Mouse (Mus musculus): Measurements from ENCODE around the gene Il20. TPM values are rescaled to one million over a fixed set of nuclear protein-coding genes. Genes with fewer than 3 reads are reported as not detected.

Il20 gene
- total and polyA plus RNA-seq, 3 experiments, result not detected

DNA sequence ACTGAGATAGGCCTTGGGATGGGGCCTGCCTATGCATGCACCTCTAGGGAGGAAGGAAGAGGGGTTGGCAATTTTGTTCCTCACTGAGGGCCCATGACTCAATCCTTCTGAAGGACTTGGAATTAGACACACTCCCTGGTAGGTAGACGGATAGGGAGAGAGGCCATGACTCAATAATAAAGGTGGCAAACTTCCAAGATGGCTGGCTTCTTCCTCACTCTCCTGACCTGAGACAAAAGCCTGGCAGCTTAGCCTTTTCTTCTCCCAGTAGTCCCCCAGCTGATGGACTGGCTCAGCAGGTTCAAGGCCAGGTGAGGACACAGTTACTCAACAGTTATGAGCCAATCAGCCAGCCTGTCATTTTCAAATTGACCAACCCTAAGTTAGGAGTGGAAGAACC is 18.8 kb downstream of the Il20 start:
- Histone ChIP-seq H3K36me3 (ENCODE audit: control insufficient read depth, insufficient read depth, low read length) (no peaks in the 10 kb centered on the region), H3K27me3 (ENCODE audit: control insufficient read depth, insufficient read depth, low read length) (no peaks in the 10 kb centered on the region), H3K9ac (ENCODE audit: low read depth, low read length) (no peak overlapping the region), H3K4me1 (ENCODE audit: control insufficient read depth, insufficient read depth, low read length) (no peaks in the 10 kb centered on the region), H3K27ac (no peak overlapping the region), H3K4me3 (no peak overlapping the region), H3K79me2 (replicated peaks; ENCODE audit: control insufficient read depth, insufficient read depth, low read length) (no peaks in the 10 kb centered on the region)
- TF ChIP-seq EP300 (IDR thresholded peaks at IDR 0.05; ENCODE audit: insufficient read depth, low read depth, low read length) (no peak), POLR2A (IDR thresholded peaks at IDR 0.05; ENCODE audit: insufficient read depth, low read depth, low read length) (no peak), CTCF (IDR thresholded peaks at IDR 0.05) (no peak)
- no peak for DNase-seq
- WGBS, result 32% methylated on average over 1 of the region's 1 CpGs
- intact Hi-C loops (cut with DNase I), result no loop called here

DNA sequence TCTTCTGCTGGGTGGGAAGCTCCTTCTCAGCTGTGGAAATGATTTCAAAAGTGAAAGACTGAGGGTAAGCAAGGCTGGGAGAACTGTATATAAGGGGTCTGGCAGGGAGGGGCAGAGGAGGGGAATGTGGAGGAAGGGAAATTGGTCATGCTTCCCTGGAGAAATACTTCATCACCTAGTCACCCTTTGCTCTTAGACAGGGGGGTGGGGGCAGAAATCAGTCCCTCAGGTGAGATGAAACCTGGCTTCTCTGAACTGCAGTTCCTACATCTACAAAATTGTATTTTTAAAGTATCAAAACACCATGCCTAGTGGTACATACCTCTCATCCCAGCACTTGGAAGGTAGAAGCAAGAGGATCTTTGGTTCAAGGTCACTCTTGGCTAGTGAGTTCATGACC is 23.9 kb downstream of the Il20 start, which contains the start of gene Il24:
Il24 (minus strand) TSS at position 101 of the 400 bp plus-strand sequence.
- intact Hi-C loops (cut with DNase I), result no loop called here
- no peak for DNase-seq
- Histone ChIP-seq H3K36me3 (ENCODE audit: control insufficient read depth, insufficient read depth, low read length) (no peaks in the 10 kb centered on the region), H3K4me3 (no peak within 1 kb of the TSS), H3K4me1 (ENCODE audit: control insufficient read depth, insufficient read depth, low read length) (no peaks in the 10 kb centered on the region), H3K27ac (no peak within 1 kb of the TSS), H3K27me3 (ENCODE audit: control insufficient read depth, insufficient read depth, low read length) (no peaks in the 10 kb centered on the region; the same call in 1 of the 2 replicates), H3K9ac (ENCODE audit: low read depth, low read length) (no peak within 1 kb of the TSS), H3K79me2 (replicated peaks; ENCODE audit: control insufficient read depth, insufficient read depth, low read length) (no peaks in the 10 kb centered on the region)
- TF ChIP-seq CTCF (IDR thresholded peaks at IDR 0.05), result no peak
- no peak for TF ChIP-seq EP300 (IDR thresholded peaks at IDR 0.05; ENCODE audit: insufficient read depth, low read depth, low read length)

DNA sequence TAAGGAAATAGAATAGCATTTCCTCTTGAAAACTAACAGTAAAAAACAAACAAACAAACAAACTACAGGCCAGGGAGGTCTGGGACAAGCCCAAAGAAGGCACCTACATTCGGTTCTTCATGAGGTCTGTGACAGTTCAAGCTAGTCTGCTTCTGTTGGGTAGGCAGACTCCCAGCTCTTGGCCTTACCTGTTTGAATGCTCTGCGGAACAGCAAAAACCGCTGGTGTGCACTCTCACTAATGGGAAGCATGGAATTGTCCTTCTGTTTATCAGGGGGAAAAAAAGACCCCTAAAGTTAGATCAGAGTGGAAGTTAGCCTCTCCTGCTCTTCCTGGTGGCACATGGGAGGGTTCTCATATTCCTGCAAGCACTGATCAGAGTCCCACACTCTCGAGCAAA is 28.1 kb downstream of the Il20 start:
- no peak overlapping the region for H3K9ac ChIP-seq (ENCODE audit: low read depth, low read length)
- intact Hi-C loops (cut with DNase I), result no loop called here
- TF ChIP-seq POLR2A (IDR thresholded peaks at IDR 0.05; ENCODE audit: insufficient read depth, low read depth, low read length), result no peak
- no peak for TF ChIP-seq EP300 (IDR thresholded peaks at IDR 0.05; ENCODE audit: insufficient read depth, low read depth, low read length)
- TF ChIP-seq CTCF (IDR thresholded peaks at IDR 0.05), result no peak
- WGBS, result 79% methylated on average over 4 of the region's 4 CpGs
- H3K27me3 ChIP-seq (ENCODE audit: control insufficient read depth, insufficient read depth, low read length), result peaks cover 8% of the 10 kb centered on the region
- H3K79me2 ChIP-seq (replicated peaks; ENCODE audit: control insufficient read depth, insufficient read depth, low read length), result no peaks in the 10 kb centered on the region
- H3K36me3 ChIP-seq (ENCODE audit: control insufficient read depth, insufficient read depth, low read length), result no peaks in the 10 kb centered on the region
- H3K4me3 ChIP-seq, result no peak overlapping the region
- no peak for DNase-seq
- H3K4me1 ChIP-seq (ENCODE audit: control insufficient read depth, insufficient read depth, low read length), result no peaks in the 10 kb centered on the region
- H3K27ac ChIP-seq, result no peak overlapping the region

DNA sequence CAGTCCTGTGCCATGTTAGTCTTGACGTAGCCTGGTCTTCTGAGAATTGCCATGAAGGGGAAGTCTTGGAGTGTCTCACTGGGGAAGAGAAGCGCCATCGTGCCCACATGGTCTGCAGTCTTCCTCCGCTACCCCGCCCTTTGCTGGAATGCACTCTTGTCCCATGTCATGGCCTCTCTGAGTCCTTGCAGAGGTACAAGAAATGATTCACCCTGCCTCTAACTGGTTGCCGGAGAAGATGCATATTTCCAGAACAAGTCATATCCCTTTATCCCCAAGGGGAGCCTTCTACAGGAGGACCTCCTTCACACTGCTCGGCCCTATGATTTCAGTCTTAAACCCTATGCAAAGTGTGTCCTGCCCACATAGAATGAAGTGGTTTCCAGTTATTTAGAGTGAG is 31.3 kb downstream of the Il20 start:
- DNase-seq, result no peak
- no peak overlapping the region for H3K9ac ChIP-seq (ENCODE audit: low read depth, low read length)
- H3K4me1 ChIP-seq (ENCODE audit: control insufficient read depth, insufficient read depth, low read length), result no peaks in the 10 kb centered on the region
- no peaks in the 10 kb centered on the region for H3K79me2 ChIP-seq (replicated peaks; ENCODE audit: control insufficient read depth, insufficient read depth, low read length)
- no peak overlapping the region for H3K4me3 ChIP-seq
- no peak overlapping the region for H3K27ac ChIP-seq
- H3K27me3 ChIP-seq (ENCODE audit: control insufficient read depth, insufficient read depth, low read length), result peaks cover 14% of the 10 kb centered on the region
- H3K36me3 ChIP-seq (ENCODE audit: control insufficient read depth, insufficient read depth, low read length), result no peaks in the 10 kb centered on the region
- TF ChIP-seq CTCF (IDR thresholded peaks at IDR 0.05) (no peak), POLR2A (IDR thresholded peaks at IDR 0.05; ENCODE audit: insufficient read depth, low read depth, low read length) (no peak)
- intact Hi-C loops (cut with DNase I), result loop anchor here (5.0 to 10.0 kb wide), 3 partner anchors 275 to 382 kb away; partner anchors contain the start of gene Eif2d
- 80% methylated on average over 7 of the region's 7 CpGs for WGBS

DNA sequence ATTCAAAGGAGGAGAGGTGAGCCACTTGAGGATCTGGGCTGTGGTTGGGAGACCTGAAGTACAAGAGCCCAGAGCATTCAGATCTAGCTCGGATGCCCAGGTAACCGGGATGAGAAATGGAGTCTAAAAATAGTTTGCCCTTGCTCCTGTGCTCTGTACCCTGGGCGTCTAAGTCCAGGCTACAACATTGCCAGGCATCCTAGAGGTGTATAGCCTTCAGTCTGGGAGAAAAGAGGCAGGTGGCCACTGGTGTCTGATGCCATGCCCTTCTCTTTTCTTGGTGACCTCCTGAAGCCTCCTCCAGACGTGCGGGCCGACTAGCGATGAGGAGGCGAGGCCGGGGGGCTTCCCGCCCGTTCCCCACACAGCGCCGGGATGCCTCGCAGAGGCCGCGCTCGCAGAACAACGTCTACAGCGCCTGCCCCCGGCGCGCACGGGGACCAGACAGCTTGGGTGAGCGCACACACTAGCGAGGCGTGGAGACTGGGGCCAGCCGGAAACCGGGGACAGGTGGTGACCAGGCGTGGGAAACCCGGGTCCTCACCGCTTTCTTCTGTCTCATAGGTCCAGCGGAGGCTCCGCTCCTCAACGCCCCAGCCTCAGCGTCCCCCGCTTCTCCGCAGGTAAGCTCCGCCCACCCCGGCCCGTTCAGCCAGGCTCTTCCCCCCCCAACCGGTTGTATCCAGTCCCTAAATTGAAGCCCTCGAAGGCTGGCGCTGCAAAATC is 33.2 kb downstream of the Il20 start:
- no peak overlapping the region for H3K9ac ChIP-seq (ENCODE audit: low read depth, low read length)
- H3K79me2 ChIP-seq (replicated peaks; ENCODE audit: control insufficient read depth, insufficient read depth, low read length), result no peaks in the 10 kb centered on the region
- 3% methylated on average over 43 of the region's 43 CpGs for whole genome bisulfite sequencing
- H3K36me3 ChIP-seq (ENCODE audit: control insufficient read depth, insufficient read depth, low read length), result no peaks in the 10 kb centered on the region
- H3K4me1 ChIP-seq (ENCODE audit: control insufficient read depth, insufficient read depth, low read length), result no peaks in the 10 kb centered on the region
- H3K4me3 ChIP-seq, result no peak overlapping the region; the same call in 1 of the 2 replicates
- DNase-seq, result no peak
- TF ChIP-seq POLR2A (IDR thresholded peaks at IDR 0.05; ENCODE audit: insufficient read depth, low read depth, low read length) (no peak), EP300 (IDR thresholded peaks at IDR 0.05; ENCODE audit: insufficient read depth, low read depth, low read length) (no peak), CTCF (IDR thresholded peaks at IDR 0.05) (no peak)
- H3K27ac ChIP-seq, result no peak overlapping the region
- H3K27me3 ChIP-seq (ENCODE audit: control insufficient read depth, insufficient read depth, low read length), result peaks cover 14% of the 10 kb centered on the region
- intact Hi-C loops (cut with DNase I), result loop anchor here (2.0 to 10.0 kb wide), 4 partner anchors 101 to 384 kb away; partner anchors contain the start of gene Eif2d

DNA sequence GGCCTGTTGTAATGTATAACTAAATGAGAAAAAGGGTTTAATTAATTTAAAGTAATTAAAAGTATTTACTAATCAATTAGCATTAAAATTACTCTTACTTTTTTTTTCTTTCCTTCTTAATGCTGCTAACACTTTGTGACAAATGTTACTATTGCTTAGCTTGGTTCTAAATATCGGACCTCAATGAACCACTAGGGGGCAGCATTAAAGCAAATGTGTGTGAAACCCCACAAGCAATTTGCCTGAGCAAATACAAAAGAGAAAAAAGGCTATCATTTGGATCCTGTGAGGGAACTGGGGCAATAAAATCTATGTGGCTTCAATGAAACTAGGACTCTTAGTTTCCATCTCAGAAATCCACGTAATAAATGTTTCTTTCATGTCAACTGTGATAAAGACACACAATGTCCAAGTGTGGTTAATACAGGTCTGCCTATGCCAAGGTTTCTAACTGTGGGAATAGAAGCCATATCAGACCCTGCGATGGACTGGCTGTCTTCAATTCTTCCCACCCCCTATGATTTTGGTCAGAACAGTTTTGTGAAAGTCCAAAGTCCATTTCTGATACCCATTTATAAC is 34.2 kb downstream of the Il20 start:
- Histone ChIP-seq H3K4me3 (no peak overlapping the region), H3K79me2 (replicated peaks; ENCODE audit: control insufficient read depth, insufficient read depth, low read length) (no peaks in the 10 kb centered on the region), H3K27me3 (ENCODE audit: control insufficient read depth, insufficient read depth, low read length) (peaks cover 14% of the 10 kb centered on the region; the same call in 1 of the 2 replicates), H3K9ac (ENCODE audit: low read depth, low read length) (no peak overlapping the region), H3K4me1 (ENCODE audit: control insufficient read depth, insufficient read depth, low read length) (no peaks in the 10 kb centered on the region), H3K36me3 (ENCODE audit: control insufficient read depth, insufficient read depth, low read length) (no peaks in the 10 kb centered on the region), H3K27ac (no peak overlapping the region)
- WGBS, result 21% methylated on average over 3 of the region's 3 CpGs
- TF ChIP-seq CTCF (IDR thresholded peaks at IDR 0.05) (peak; percentile 92), POLR2A (IDR thresholded peaks at IDR 0.05; ENCODE audit: insufficient read depth, low read depth, low read length) (no peak), EP300 (IDR thresholded peaks at IDR 0.05; ENCODE audit: insufficient read depth, low read depth, low read length) (no peak)
- DNase-seq, result no peak
- intact Hi-C loops (cut with DNase I), result loop anchor here (1.0 to 10.0 kb wide), 5 partner anchors 102 to 385 kb away; partner anchors contain the start of gene Eif2d

Measured in heart, adult 2 months (tissue).